Mouse (Mus musculus) C2C12 (cell line): ENCODE results near the gene Col27a1.
A peak's percentile ranks its signal among the peaks of the same experiment; 100 is the strongest.

Experiments
- CEBPB ChIP-seq: IDR thresholded peaks from one replicate; pipeline ENCODE4 v1.6.1; 2011; ENCODE audit warnings: low read depth, mild to moderate bottlenecking, control low read depth, moderate library complexity
- CTCF ChIP-seq: IDR thresholded peaks from one replicate; pipeline ENCODE4 v1.5.1; 2011; ENCODE audit not compliant: control insufficient read depth, insufficient read depth, insufficient read length
- FOSL1 ChIP-seq: IDR thresholded peaks from one replicate; pipeline ENCODE4 v1.8.0; 2011; ENCODE audit warnings: mild to moderate bottlenecking, low read length; ENCODE audit not compliant: poor library complexity, insufficient read depth, severe bottlenecking
- MAX ChIP-seq: IDR thresholded peaks from one replicate; pipeline ENCODE4 v1.6.1; 2011; ENCODE audit warnings: mild to moderate bottlenecking, control low read depth
- USF1 ChIP-seq: IDR thresholded peaks from one replicate; pipeline ENCODE4 v1.6.1; 2011; ENCODE audit warnings: low read depth, mild to moderate bottlenecking, control low read depth, moderate library complexity

GRCm38 (mm10) chr4:63368577-63368976 is 154.8 kb downstream of the Col27a1 start:
- TF ChIP-seq CTCF (peak; percentile 97), USF1 (no peak), CEBPB (no peak), FOSL1 (no peak), MAX (no peak)
